Mouse (Mus musculus) kidney, adult 2 months (tissue): ENCODE measurements around the gene Epx.

Source experiments
- CTCF ChIP-seq: fragments of 200-500 bp; conservative IDR thresholded peaks from 2 replicates; pipeline ENCODE4 v1.5.1; 2011; ENCODE audit warnings: low read depth, mild to moderate bottlenecking, control low read depth, low read length, moderate library complexity, mixed read lengths; ENCODE audit not compliant: insufficient read depth, insufficient read length
- POLR2A ChIP-seq: fragments of 200-500 bp; IDR thresholded peaks from one replicate; pipeline ENCODE4 v1.6.1; 2011; ENCODE audit warnings: low read depth, low read length, control low read depth

- TF ChIP-seq CTCF, result no peak
- no peak for TF ChIP-seq POLR2A
These were observed 34.7 kb downstream of the Epx start for GRCm38 (mm10) chr11:87840676-87841075.
